Mouse (Mus musculus) urinary bladder, postnatal 10 days (tissue): ENCODE results near the gene Arhgap27.

Experiments used
- DNase-seq: peaks from one replicate; pipeline ENCODE4 v3.0.0; 2022; ENCODE audit warnings: low spot score

Gene Arhgap27

DNA sequence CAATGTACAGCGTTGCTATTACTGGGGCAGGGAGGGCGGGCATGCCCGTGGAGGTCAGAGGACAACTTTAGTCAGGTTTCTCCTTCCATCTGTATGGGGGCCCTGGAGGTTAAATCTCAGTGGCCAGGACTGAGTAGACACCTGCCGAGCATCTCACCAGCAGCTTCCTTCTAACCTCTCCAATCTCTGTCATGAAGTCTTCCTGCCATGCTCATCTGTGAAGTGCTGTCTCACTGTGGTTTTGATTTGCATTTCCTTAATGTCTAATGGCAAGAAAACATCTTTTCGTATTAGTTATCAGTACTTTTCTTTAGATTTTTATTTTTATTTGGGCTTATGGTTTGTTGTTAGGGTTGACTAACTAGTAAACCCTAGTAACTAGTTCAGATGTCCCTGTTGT lies 17.0 kb upstream of the Arhgap27 start:
- no peak for DNase-seq

GRCm38 (mm10) chr11:103378341-103378740 lies 14.8 kb upstream of the Arhgap27 start:
- DNase-seq, result no peak

DNA sequence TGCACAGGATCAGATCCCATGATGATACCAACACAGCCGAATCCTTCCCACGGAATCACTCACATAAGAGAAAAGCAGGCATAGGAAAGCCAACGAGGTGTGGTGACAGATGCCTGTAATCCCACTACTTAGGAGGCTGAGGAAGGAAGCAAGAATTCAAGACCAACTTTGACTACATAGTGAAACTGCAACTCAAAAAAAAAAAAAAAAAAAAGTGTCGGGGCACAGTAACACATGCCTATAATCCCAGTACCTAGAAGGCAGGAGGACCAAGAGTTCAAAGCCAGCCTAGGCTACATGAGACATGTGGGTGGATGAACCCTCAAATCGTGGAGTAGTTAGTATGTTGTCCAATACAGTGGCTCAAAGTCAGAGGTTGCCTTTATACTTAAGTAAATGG lies 12.3 kb upstream of the Arhgap27 start:
- DNase-seq, result no peak

GRCm38 (mm10) chr11:103375258-103375657 lies 11.8 kb upstream of the Arhgap27 start:
- DNase-seq, result no peak

- no peak for DNase-seq
Observed at GRCm38 (mm10) chr11:103373922-103374321, 10.4 kb upstream of the Arhgap27 start.

- no peak for DNase-seq
Observed at GRCm38 (mm10) chr11:103372561-103372960, 9.1 kb upstream of the Arhgap27 start.

GRCm38 (mm10) chr11:103372068-103372467 lies 8.6 kb upstream of the Arhgap27 start:
- no peak for DNase-seq

- DNase-seq, result no peak
Observed at GRCm38 (mm10) chr11:103371222-103371539, 7.7 kb upstream of the Arhgap27 start.

- DNase-seq, result no peak
Observed at GRCm38 (mm10) chr11:103370397-103371221, 7.1 kb upstream of the Arhgap27 start.

- no peak for DNase-seq
Observed at GRCm38 (mm10) chr11:103365530-103365929, 2.0 kb upstream of the Arhgap27 start.

DNA sequence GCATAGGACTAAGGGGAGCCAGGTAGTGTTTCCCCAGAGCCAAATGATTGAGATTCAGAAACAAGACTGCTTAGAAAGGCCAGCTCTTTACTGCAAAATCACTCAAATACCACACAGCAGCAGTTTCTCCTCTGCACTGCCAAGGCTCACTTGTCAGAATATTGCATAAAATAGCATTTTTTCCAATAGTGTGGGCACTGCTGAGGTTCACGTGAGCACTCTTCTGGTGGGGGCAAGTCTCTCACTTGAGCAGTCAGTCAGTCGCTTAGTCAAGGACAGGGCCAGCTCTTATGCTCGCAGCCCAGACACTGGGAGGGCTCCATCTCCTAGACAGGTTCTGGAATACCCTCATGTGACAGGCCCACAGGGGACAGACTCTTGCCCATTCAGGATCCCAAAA lies 1.5 kb upstream of the Arhgap27 start:
- DNase-seq, result no peak

DNA sequence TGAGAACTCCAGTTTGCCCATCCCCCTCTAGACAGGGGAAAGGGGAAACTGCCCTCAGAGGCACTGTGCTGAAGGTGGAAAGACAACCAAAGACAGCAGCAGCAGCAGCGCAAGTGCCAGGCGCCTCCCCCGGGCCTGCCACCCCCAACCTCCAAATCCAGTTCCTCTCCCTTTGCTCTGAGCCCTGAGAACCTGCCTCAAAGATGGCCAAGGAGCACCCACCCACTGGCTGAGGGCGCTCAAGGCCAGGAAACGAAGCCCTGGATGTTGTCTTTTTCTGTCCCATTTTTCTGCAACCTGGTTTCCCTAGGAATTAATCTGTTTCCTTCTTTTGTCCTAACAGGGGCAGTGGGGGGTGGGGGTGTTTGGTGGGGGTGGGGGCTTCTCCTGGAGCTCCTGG lies 843 bp upstream of the Arhgap27 start:
- DNase-seq, result no peak

DNA sequence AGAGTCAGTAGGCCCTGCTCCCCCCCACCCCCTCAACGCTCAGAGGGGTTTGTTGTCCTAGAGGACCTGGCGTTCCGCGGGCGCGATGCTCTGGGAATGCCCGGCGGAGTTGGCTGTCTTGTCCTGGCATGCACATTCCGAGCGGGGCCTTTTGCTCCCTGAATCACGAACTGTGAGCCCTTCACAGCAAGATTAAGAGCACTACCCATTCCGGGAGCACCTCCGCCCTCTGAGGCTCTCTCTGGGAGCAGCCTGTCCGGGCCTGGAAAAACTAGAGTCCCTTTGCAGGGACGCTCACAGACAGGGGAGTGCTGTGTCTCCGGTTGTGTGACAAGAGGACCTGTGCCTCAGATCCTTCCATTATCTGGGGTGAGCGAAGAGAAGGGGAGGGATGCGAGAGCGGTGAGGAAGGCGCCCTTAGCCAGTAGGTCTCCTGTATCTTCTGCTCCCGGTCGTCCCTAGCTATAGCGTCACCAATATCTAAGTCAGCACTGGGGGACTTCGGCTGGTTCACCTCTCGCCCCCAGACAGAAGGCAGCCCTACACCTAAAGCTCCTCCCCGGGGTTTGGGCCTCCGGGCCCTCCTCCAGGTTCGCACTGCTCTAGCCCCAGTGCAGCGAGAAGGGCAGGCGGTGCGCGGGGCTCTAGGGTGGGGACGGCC lies 841 bp downstream of the Arhgap27 start:
- DNase-seq, result no peak

DNA sequence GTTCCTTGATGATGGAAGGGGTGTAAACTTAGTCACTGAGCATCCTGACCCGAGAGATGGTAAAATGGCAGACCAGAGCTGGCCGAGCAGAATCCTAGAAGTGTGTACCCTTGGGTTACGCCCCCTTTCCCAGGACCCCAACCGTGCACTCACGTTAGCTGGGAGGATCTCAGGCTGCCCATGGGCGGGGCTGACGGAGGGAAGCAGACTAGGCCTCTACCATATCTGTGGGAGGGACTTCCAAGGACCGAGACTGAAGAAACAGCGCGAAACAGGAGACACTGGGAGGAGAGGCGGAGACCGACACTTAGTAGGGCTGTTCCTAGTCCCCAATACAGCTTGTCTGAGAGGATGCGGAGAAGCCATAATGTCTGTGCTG lies 1.4 kb downstream of the Arhgap27 start:
- DNase-seq, result no peak

GRCm38 (mm10) chr11:103361396-103362053 lies 2.0 kb downstream of the Arhgap27 start:
- DNase-seq, result no peak

- no peak for DNase-seq
Observed at GRCm38 (mm10) chr11:103360661-103361081, 2.8 kb downstream of the Arhgap27 start.

- no peak for DNase-seq
Observed at GRCm38 (mm10) chr11:103359841-103360641, 3.5 kb downstream of the Arhgap27 start.

DNA sequence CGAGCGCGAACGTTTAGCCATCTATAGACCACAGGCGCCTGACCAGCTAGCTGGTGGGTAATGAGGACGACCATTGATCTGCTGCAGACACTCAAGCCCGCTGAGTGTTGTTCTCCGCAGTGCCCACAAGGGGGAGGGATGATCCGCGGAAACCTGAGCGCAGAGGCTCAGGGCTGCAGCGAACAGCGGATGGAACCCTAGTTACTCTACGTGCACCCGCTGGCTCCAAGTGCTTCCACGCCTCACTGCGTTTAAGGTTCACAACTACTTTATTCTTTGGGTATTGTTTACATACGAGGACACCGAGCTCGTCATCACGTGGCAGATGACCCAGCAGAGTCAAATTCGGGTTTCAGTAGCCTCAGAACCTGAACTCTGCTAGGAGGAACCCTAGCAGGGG lies 4.4 kb downstream of the Arhgap27 start:
- DNase-seq, result no peak

DNA sequence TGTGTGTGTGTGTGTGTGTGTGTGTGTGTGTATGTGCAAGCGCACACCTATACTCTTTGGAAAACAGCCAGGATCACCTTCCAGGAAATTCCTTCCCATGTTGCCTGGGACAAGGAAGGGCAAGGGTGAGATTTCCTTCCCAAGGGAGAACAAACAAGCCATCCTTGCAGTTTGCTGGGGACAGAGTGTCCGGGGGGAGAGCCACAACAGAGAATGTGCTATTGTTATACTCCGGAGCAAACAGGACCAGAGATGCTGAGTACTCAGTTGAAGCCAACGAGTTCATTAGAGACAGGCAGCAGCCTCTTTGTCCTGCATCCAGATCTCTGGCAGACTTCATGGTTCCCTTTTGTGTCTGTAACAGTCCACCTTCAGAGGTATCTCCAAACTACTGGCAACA lies 5.2 kb downstream of the Arhgap27 start:
- no peak for DNase-seq

GRCm38 (mm10) chr11:103357710-103358109 lies 5.8 kb downstream of the Arhgap27 start:
- no peak for DNase-seq

DNA sequence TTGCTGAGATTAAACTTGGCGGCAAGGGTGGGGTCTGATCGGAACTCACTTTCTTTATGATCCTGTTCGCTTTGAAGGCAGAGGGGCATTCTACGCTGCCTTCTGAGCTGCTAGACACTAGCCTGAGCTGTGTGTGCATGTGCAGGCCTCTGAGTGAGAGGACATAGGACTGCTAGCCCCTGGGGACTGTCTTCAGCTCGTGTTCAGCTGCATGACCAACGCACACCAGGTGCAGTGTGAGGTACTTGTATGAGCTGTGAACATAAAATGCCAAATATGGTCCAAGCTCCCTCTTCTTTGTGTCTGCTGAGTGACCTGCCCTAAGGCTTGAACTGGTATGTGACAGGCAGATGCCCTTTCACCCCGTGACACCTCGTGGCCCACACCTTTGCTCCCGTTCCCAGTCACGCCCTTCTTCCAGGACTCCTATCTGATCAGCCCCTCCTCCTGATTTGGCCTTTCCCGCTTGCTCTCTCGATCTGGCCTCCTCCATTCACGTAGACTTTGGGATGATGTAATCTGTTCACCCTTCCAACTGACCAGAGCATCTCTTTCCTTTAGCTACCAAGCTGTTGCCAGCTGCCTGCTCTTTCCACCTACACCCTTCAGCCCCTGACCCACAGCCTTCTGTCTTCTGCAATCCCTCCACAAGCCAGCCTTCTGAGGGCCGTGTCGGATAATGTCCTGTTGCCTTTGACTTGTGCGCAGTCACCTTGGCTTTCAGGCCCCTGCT lies 6.4 kb downstream of the Arhgap27 start:
- no peak for DNase-seq
